Mouse (Mus musculus): ENCODE data around the gene Ccdc149. TPM values are rescaled to one million over a fixed set of nuclear protein-coding genes. Genes with fewer than 3 reads are reported as not detected.

The Ccdc149 gene
- polyA plus RNA-seq, 1 experiment: 1.9 TPM

DNA sequence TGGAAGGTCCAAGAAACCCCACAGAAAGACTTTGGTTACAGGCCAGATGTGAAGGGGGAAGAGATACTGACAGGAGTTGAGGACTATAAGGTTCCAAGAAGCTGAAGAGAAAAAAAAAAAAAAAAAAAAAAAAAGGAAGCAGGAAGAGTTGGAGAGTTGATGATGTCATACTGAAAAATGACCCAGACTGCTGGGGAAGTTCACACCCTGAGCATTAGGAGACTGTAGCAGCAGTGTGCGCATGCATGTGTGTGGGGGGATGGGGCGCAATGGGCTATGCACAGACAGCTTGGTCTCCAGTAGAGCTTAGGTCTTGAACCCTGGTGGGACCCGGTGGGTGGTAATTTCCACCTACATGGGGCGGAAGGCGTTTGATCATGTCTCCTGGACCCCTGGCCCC lies 87.6 kb downstream of the Ccdc149 start:
- 89% methylated on average over 5 of the region's 5 CpGs for WGBS
- Histone ChIP-seq H3K27me3 (ENCODE audit: control insufficient read depth, insufficient read depth, low read length) (no peaks in the 10 kb centered on the region), H3K4me1 (ENCODE audit: control insufficient read depth, insufficient read depth, insufficient read length, low read length) (no peaks in the 10 kb centered on the region), H3K36me3 (ENCODE audit: control insufficient read depth, insufficient read depth, low read length) (no peaks in the 10 kb centered on the region), H3K27ac (ENCODE audit: insufficient read depth, low read depth, low read length) (no peak overlapping the region), H3K4me3 (ENCODE audit: low read depth, low read length) (no peak overlapping the region)
- no peak for TF ChIP-seq POLR2A (IDR thresholded peaks at IDR 0.05; ENCODE audit: low read depth, low read length)

DNA sequence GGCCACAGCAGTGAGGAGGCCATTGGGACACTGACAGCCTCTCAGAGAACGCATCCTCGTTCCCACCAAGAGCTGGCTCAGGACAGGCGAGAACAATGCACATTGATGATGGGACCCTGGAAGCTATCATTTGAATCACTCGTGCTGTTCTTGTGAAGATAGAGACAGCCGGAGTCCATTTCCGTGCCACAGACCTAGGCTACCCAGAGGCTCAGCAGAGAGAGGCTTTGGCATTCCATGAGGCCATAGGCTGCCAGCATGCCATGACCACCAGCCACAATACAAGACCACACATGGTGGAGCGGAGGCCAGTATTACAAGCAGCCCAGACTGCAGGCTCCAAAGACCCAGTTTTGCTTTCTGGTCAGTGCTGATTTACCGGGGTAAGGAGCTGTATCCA lies 88.5 kb downstream of the Ccdc149 start:
- no peaks in the 10 kb centered on the region for H3K36me3 ChIP-seq (ENCODE audit: control insufficient read depth, insufficient read depth, low read length)

DNA sequence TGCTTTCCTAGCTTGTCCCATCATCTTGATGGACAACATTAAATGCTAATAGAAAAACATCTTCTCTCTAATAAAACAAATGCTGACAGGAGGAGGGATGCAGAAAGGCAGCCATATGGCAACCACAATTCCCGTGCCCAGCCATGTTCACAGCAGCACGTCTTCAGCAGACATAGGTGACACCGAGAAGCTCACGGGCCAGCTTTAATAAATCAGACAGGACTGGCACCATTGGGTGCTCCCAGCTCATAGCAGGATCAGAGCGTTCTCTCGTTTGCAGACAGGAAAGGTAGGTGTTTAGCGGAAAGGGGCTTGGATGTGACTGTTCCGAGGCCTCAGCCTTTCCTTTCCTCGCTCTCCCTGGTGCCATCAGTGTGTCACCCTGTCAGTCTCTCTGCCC lies 95.5 kb downstream of the Ccdc149 start:
- no peaks in the 10 kb centered on the region for H3K36me3 ChIP-seq (ENCODE audit: control insufficient read depth, insufficient read depth, low read length)
- TF ChIP-seq CTCF (IDR thresholded peaks at IDR 0.05; ENCODE audit: extremely low read depth, insufficient read length, insufficient replicate concordance, low read depth, low read length) (no peak), POLR2A (IDR thresholded peaks at IDR 0.05; ENCODE audit: low read depth, low read length) (no peak)
- H3K27me3 ChIP-seq (ENCODE audit: control insufficient read depth, insufficient read depth, low read length): no peaks in the 10 kb centered on the region
- no peak overlapping the region for H3K27ac ChIP-seq (ENCODE audit: insufficient read depth, low read depth, low read length)
- 91% methylated on average over 9 of the region's 9 CpGs for WGBS
- H3K4me3 ChIP-seq (ENCODE audit: low read depth, low read length): no peak overlapping the region
- no peaks in the 10 kb centered on the region for H3K4me1 ChIP-seq (ENCODE audit: control insufficient read depth, insufficient read depth, insufficient read length, low read length)

More for the DNA sequence above, 88.5 kb downstream of the Ccdc149 start:
- no peaks in the 10 kb centered on the region for H3K4me1 ChIP-seq (ENCODE audit: control insufficient read depth, insufficient read depth, insufficient read length, low read length)
- no peaks in the 10 kb centered on the region for H3K27me3 ChIP-seq (ENCODE audit: control insufficient read depth, insufficient read depth, low read length)
- WGBS: 91% methylated on average over 8 of the region's 8 CpGs
- TF ChIP-seq POLR2A (IDR thresholded peaks at IDR 0.05; ENCODE audit: low read depth, low read length) (no peak), CTCF (IDR thresholded peaks at IDR 0.05; ENCODE audit: extremely low read depth, insufficient read length, insufficient replicate concordance, low read depth, low read length) (no peak)
- H3K4me3 ChIP-seq (ENCODE audit: low read depth, low read length): no peak overlapping the region
- H3K27ac ChIP-seq (ENCODE audit: insufficient read depth, low read depth, low read length): no peak overlapping the region

DNA sequence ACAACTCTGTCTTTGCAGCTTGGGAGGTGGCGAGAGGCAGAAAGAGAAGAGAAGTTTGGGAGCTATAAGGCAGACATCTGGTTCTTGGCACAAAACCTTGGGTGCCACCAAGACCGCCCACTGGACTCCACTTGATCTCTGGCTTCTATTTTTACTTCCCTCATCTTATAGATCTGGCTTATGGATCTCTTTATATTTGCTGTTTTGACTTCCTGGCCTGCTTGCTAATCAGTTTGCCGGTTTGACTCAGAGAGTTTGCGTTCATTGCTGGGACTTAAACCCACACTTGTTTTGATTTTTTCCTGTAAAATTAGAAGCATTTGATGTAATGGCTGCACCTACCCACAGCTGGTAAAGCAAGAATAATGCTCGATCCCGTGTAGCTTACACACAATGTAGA lies 100.4 kb downstream of the Ccdc149 start:
- Histone ChIP-seq H3K27me3 (ENCODE audit: control insufficient read depth, insufficient read depth, low read length) (peaks cover 4% of the 10 kb centered on the region; the same call in 1 of the 2 replicates), H3K36me3 (ENCODE audit: control insufficient read depth, insufficient read depth, low read length) (no peaks in the 10 kb centered on the region), H3K4me3 (ENCODE audit: low read depth, low read length) (no peak overlapping the region), H3K4me1 (ENCODE audit: control insufficient read depth, insufficient read depth, insufficient read length, low read length) (peaks cover 3% of the 10 kb centered on the region; the same call in 1 of the 2 replicates), H3K27ac (ENCODE audit: insufficient read depth, low read depth, low read length) (no peak overlapping the region)
- 88% methylated on average over 6 of the region's 6 CpGs for WGBS
- TF ChIP-seq POLR2A (IDR thresholded peaks at IDR 0.05; ENCODE audit: low read depth, low read length): no peak
- TF ChIP-seq CTCF (IDR thresholded peaks at IDR 0.05; ENCODE audit: extremely low read depth, insufficient read length, insufficient replicate concordance, low read depth, low read length): no peak

DNA sequence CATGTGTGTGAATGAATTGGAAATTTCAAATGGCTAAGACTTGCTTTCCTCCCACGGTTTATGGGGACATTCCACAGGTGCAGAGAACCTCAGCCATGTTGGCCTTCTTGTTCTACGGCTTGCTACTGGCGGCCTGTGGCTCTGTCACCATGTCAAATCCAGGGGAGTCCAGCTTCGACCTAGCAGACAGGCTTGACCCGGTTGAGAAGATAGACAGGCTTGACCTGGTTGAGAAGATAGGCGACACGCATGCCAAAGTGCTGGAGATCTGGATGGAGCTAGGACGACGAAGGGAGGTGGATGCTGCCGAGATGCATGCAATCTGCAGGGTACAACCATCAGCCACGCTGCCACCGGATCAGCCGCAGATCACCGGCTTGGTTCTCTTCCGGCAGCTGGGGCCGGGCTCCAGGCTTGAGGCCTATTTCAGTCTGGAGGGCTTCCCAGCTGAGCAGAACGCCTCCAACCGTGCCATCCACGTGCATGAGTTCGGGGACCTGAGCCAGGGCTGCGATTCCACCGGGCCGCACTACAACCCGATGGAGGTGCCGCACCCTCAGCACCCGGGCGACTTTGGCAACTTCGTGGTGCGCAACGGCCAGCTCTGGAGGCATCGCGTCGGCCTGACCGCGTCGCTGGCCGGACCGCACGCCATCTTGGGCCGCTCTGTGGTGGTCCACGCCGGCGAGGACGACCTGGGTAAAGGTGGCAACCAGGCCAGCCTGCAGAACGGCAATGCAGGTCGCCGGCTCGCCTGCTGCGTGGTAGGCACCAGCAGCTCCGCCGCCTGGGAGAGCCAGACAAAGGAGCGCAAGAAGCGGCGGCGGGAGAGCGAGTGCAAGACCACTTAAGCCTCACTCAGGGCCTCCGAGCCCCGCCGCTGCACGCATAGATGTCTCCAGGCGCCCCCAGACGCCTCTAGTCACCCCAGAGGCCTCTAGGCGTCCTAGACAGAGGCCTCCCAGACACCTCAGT lies 103.2 kb downstream of the Ccdc149 start:
- peaks cover 3% of the 10 kb centered on the region; the same call in 1 of the 2 replicates for H3K4me1 ChIP-seq (ENCODE audit: control insufficient read depth, insufficient read depth, insufficient read length, low read length)
- WGBS: 55% methylated on average over 63 of the region's 63 CpGs
- no peaks in the 10 kb centered on the region for H3K36me3 ChIP-seq (ENCODE audit: control insufficient read depth, insufficient read depth, low read length)
- no peak overlapping the region for H3K4me3 ChIP-seq (ENCODE audit: low read depth, low read length)
- peaks cover 4% of the 10 kb centered on the region; the same call in 1 of the 2 replicates for H3K27me3 ChIP-seq (ENCODE audit: control insufficient read depth, insufficient read depth, low read length)
- no peak overlapping the region for H3K27ac ChIP-seq (ENCODE audit: insufficient read depth, low read depth, low read length)
- TF ChIP-seq CTCF (IDR thresholded peaks at IDR 0.05; ENCODE audit: extremely low read depth, insufficient read length, insufficient replicate concordance, low read depth, low read length) (no peak), POLR2A (IDR thresholded peaks at IDR 0.05; ENCODE audit: low read depth, low read length) (no peak)

DNA sequence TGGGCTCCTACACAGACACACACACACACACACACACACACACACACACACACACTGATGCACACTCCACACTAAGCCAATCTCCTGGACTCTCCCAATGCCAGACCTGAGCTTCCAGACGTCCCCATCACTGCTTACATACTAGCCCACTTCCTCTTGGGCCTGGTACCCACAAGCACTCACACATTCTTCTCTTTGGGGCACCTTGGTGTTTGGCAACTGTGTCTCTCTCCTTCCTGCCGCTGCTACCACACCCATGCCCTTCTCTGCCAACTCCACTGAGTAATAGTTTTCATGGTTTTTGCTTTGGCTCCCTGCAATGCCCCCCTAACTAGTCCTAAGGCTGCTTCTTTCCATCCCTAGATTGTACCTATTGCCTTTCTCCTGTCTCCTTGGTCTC lies 104.7 kb downstream of the Ccdc149 start:
- Histone ChIP-seq H3K36me3 (ENCODE audit: control insufficient read depth, insufficient read depth, low read length) (no peaks in the 10 kb centered on the region), H3K27ac (ENCODE audit: insufficient read depth, low read depth, low read length) (no peak overlapping the region), H3K4me1 (ENCODE audit: control insufficient read depth, insufficient read depth, insufficient read length, low read length) (peaks cover 3% of the 10 kb centered on the region; the same call in 1 of the 2 replicates), H3K27me3 (ENCODE audit: control insufficient read depth, insufficient read depth, low read length) (peaks cover 4% of the 10 kb centered on the region; the same call in 1 of the 2 replicates), H3K4me3 (ENCODE audit: low read depth, low read length) (no peak overlapping the region)
- TF ChIP-seq CTCF (IDR thresholded peaks at IDR 0.05; ENCODE audit: extremely low read depth, insufficient read length, insufficient replicate concordance, low read depth, low read length): no peak
- TF ChIP-seq POLR2A (IDR thresholded peaks at IDR 0.05; ENCODE audit: low read depth, low read length): no peak
- WGBS: 40% methylated on average over 2 of the region's 2 CpGs

DNA sequence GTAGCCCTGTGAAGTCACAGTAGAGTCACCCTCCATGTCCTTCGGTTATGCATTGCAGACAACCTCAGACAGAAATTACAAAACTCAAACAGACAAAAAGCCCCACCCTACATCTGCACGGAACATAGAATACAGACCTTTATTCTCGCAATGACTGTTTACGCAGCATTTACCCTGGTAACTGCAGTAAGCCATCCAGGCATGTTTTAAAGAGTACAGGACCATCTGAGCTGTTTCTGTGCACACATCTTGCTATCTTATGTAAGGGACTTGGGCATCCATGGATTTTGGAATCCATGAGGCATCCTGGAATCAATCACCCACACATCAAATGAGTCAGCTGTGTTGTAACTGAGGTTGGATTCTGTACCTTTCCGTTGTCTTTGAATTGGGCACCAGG lies 105.4 kb downstream of the Ccdc149 start:
- no peak overlapping the region for H3K4me3 ChIP-seq (ENCODE audit: low read depth, low read length)

More for the DNA sequence above, 105.4 kb downstream of the Ccdc149 start:
- H3K36me3 ChIP-seq (ENCODE audit: control insufficient read depth, insufficient read depth, low read length): no peaks in the 10 kb centered on the region
- H3K27me3 ChIP-seq (ENCODE audit: control insufficient read depth, insufficient read depth, low read length): peaks cover 4% of the 10 kb centered on the region; the same call in 1 of the 2 replicates
- H3K4me1 ChIP-seq (ENCODE audit: control insufficient read depth, insufficient read depth, insufficient read length, low read length): peaks cover 3% of the 10 kb centered on the region; the same call in 1 of the 2 replicates
- WGBS: 70% methylated on average over 5 of the region's 5 CpGs
- H3K27ac ChIP-seq (ENCODE audit: insufficient read depth, low read depth, low read length): no peak overlapping the region
- TF ChIP-seq CTCF (IDR thresholded peaks at IDR 0.05; ENCODE audit: extremely low read depth, insufficient read length, insufficient replicate concordance, low read depth, low read length): no peak
- TF ChIP-seq POLR2A (IDR thresholded peaks at IDR 0.05; ENCODE audit: low read depth, low read length): no peak

Measured in small intestine, adult 2 months (tissue).